Mouse (Mus musculus) midbrain, embryonic 16.5 days (tissue): Measurements from ENCODE around the gene Med24. TPM values are rescaled to one million over a fixed set of nuclear protein-coding genes. Genes with fewer than 3 reads are reported as not detected.
"Not testable (repeated sequence)": the region's sequence is repeated elsewhere in the genome, so short reads cannot be mapped to it uniquely, and the experiment has no call there.

Experiments
- ATAC-seq: fragments of 200-750 bp; cut with Nextera tagmentation; 2 replicates; pipeline ENCODE4 v1.8.0; 2017; ENCODE audit warnings: moderate TSS enrichment
- H3K27ac ChIP-seq: fragments of 300-500 bp; sonication (generic); 2 replicates; pipeline ENCODE4 v1.5.1; 2014; ENCODE audit warnings: mild to moderate bottlenecking, low read length, mixed read lengths
- H3K27me3 ChIP-seq: fragments of 300-500 bp; sonication (generic); 2 replicates; pipeline ENCODE4 v1.6.1; 2014; ENCODE audit warnings: low read depth, low read length, mixed read lengths; ENCODE audit not compliant: control insufficient read depth, insufficient read depth
- H3K36me3 ChIP-seq: fragments of 300-500 bp; sonication (generic); 2 replicates; pipeline ENCODE4 v1.6.1; 2014; ENCODE audit warnings: mild to moderate bottlenecking, low read length, moderate library complexity, mixed read lengths; ENCODE audit not compliant: control insufficient read depth, insufficient read depth
- H3K4me1 ChIP-seq: fragments of 300-500 bp; sonication (generic); 2 replicates; pipeline ENCODE4 v1.6.1; 2014; ENCODE audit warnings: mild to moderate bottlenecking, low read length, mixed read lengths; ENCODE audit not compliant: control insufficient read depth, insufficient read depth
- H3K4me2 ChIP-seq: fragments of 300-500 bp; sonication (generic); 2 replicates; pipeline ENCODE4 v1.6.1; 2014; ENCODE audit warnings: mild to moderate bottlenecking, low read length, mixed read lengths
- H3K4me3 ChIP-seq: fragments of 300-500 bp; sonication (generic); 2 replicates; pipeline ENCODE4 v1.5.1; 2014; ENCODE audit warnings: low read depth, mild to moderate bottlenecking, low read length, moderate library complexity, mixed read lengths
- H3K9ac ChIP-seq: fragments of 300-500 bp; sonication (generic); 2 replicates; pipeline ENCODE4 v1.6.1; 2014; ENCODE audit warnings: low read depth, low read length, mixed read lengths
- H3K9me3 ChIP-seq: fragments of 300-500 bp; sonication (generic); replicated peaks from 2 replicates; pipeline ENCODE4 v1.6.1; 2014; ENCODE audit warnings: mild to moderate bottlenecking, low read length, mixed read lengths; ENCODE audit not compliant: control insufficient read depth, poor library complexity, severe bottlenecking
- WGBS: fragments of 180-500 bp; shearing (Covaris S2); extraction: QIAGEN DNeasy Blood & Tissue Kit; methylation state at CpG from one replicate; pipeline ENCODE4 v1.1.7; 2014; 5-methylcytosine and 5-hydroxymethylcytosine counted together
- polyA plus RNA-seq: library from polyadenylated mRNA; unstranded; fragments of >200 nt; fragmentation: Nextera tagmentation; extraction: Ambion mirVana; gene quantifications from 2 replicates; pipeline ENCODE4 v1.2.1, GENCODE M21; 2015

Gene Med24
- polyA plus RNA-seq, 1 experiment from 2014 or later: 75.1 TPM

DNA sequence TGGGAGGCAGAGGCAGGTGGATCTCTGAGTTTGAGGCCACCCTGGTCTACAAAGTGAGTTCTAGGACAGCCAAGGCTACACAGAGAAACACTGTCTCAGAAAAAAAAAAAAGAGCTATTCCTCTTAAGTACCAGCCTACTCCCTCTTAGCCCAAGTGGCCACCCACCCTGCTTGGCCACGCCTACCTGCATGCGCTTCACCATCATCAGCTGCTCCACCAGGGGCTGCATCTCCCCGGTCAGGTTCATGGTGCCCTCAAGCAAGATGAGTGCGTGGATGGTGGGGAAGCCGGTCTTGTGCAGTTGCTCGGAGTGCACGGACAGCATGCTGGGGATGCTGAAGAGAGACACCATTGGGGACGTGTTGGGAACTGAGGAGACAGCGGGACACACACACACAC lies 13.3 kb downstream of the Med24 start:
- 96% methylated on average over 9 of the region's 9 CpGs for WGBS
- Histone ChIP-seq H3K9me3 (no peaks in the 10 kb centered on the region), H3K4me1 (no peaks in the 10 kb centered on the region), H3K4me2 (no peak overlapping the region), H3K27me3 (no peaks in the 10 kb centered on the region), H3K4me3 (no peak overlapping the region), H3K36me3 (peaks cover 31% of the 10 kb centered on the region), H3K27ac (no peak overlapping the region), H3K9ac (no peak overlapping the region)
- no peak for ATAC-seq

- Histone ChIP-seq H3K36me3 (peaks cover 31% of the 10 kb centered on the region), H3K9ac (no peak overlapping the region), H3K4me1 (no peaks in the 10 kb centered on the region), H3K4me2 (no peak overlapping the region), H3K9me3 (no peaks in the 10 kb centered on the region), H3K4me3 (no peak overlapping the region), H3K27ac (no peak overlapping the region), H3K27me3 (no peaks in the 10 kb centered on the region)
- WGBS: 86% methylated on average over 12 of the region's 12 CpGs
- no peak for ATAC-seq
These were observed 15.5 kb downstream of the Med24 start for GRCm38 (mm10) chr11:98713703-98714102.

DNA sequence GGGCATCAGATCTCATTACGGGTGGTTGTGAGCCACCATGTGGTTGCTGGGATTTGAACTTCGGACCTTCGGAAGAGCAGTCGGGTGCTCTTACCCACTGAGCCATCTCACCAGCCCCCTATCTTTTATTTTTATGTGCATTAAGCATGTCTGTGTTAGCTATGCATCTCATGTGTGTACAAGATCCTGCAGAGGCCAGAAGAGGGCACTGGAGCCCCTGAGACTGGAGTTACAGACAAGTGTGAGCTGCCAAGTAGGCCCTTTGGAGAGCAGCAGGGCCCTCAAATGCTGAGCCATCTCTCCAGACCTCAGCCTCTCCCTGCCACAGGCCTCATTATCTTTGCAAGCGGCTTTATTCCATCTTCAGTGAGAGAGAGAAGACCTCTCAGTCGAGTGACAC lies 17.2 kb downstream of the Med24 start:
- H3K4me1 ChIP-seq, H3K9ac ChIP-seq, H3K9me3 ChIP-seq, H3K4me3 ChIP-seq, ATAC-seq, H3K27me3 ChIP-seq, H3K27ac ChIP-seq, H3K4me2 ChIP-seq: not testable (repeated sequence)
- H3K36me3 ChIP-seq: peaks cover 31% of the 10 kb centered on the region
- WGBS: 86% methylated on average over 5 of the region's 6 CpGs

GRCm38 (mm10) chr11:98711046-98711434 lies 18.2 kb downstream of the Med24 start:
- no peak overlapping the region for H3K4me3 ChIP-seq
- no peaks in the 10 kb centered on the region for H3K4me1 ChIP-seq
- WGBS: 84% methylated on average over 4 of the region's 4 CpGs
- no peak overlapping the region for H3K9ac ChIP-seq
- no peak overlapping the region for H3K27ac ChIP-seq
- peaks cover 35% of the 10 kb centered on the region for H3K36me3 ChIP-seq
- ATAC-seq: no peak
- no peaks in the 10 kb centered on the region for H3K27me3 ChIP-seq
- H3K4me2 ChIP-seq: no peak overlapping the region
- H3K9me3 ChIP-seq: no peaks in the 10 kb centered on the region

GRCm38 (mm10) chr11:98710416-98711045 lies 18.7 kb downstream of the Med24 start:
- Histone ChIP-seq H3K4me1 (no peaks in the 10 kb centered on the region), H3K9ac (no peak overlapping the region), H3K4me3 (no peak overlapping the region), H3K4me2 (no peak overlapping the region), H3K27ac (no peak overlapping the region), H3K27me3 (no peaks in the 10 kb centered on the region), H3K9me3 (no peaks in the 10 kb centered on the region), H3K36me3 (peaks cover 38% of the 10 kb centered on the region)
- 58% methylated on average over 12 of the region's 12 CpGs for WGBS
- ATAC-seq: no peak

GRCm38 (mm10) chr11:98709001-98709741 lies 20.1 kb downstream of the Med24 start:
- 86% methylated on average over 26 of the region's 26 CpGs for WGBS
- Histone ChIP-seq H3K36me3 (peaks cover 39% of the 10 kb centered on the region), H3K27ac (no peak overlapping the region), H3K27me3 (no peaks in the 10 kb centered on the region), H3K9ac (no peak overlapping the region), H3K9me3 (no peaks in the 10 kb centered on the region), H3K4me2 (no peak overlapping the region), H3K4me1 (no peaks in the 10 kb centered on the region), H3K4me3 (no peak overlapping the region)
- no peak for ATAC-seq

- H3K4me1 ChIP-seq: no peaks in the 10 kb centered on the region
- WGBS: 91% methylated on average over 19 of the region's 19 CpGs
- H3K4me2 ChIP-seq: no peak overlapping the region
- peaks cover 34% of the 10 kb centered on the region for H3K36me3 ChIP-seq
- no peaks in the 10 kb centered on the region for H3K9me3 ChIP-seq
- H3K9ac ChIP-seq: no peak overlapping the region
- H3K27me3 ChIP-seq: no peaks in the 10 kb centered on the region
- H3K4me3 ChIP-seq: no peak overlapping the region
- no peak overlapping the region for H3K27ac ChIP-seq
- ATAC-seq: no peak
These were observed 20.8 kb downstream of the Med24 start for GRCm38 (mm10) chr11:98708282-98708956.

- H3K9me3 ChIP-seq: no peaks in the 10 kb centered on the region
- no peak overlapping the region for H3K4me3 ChIP-seq
- H3K27me3 ChIP-seq: no peaks in the 10 kb centered on the region
- no peaks in the 10 kb centered on the region for H3K4me1 ChIP-seq
- H3K9ac ChIP-seq: no peak overlapping the region
- 89% methylated on average over 22 of the region's 22 CpGs for WGBS
- H3K36me3 ChIP-seq: peaks cover 29% of the 10 kb centered on the region
- H3K27ac ChIP-seq: no peak overlapping the region
- no peak for ATAC-seq
- H3K4me2 ChIP-seq: no peak overlapping the region
These were observed 21.6 kb downstream of the Med24 start for GRCm38 (mm10) chr11:98707401-98708281.
